Mouse (Mus musculus) ES-Bruce4 (cell line): ENCODE measurements around the gene Lrrn4cl. TPM values are rescaled to one million over a fixed set of nuclear protein-coding genes. Genes with fewer than 3 reads are reported as not detected.
A peak's percentile ranks its signal among the peaks of the same experiment; 100 is the strongest.

ENCODE experiments used
- H3K27ac ChIP-seq: 2 replicates; pipeline ENCODE4 v1.5.1; 2012; ENCODE audit warnings: low read length, inconsistent platforms; ENCODE audit not compliant: insufficient read depth
- H3K27me3 ChIP-seq: 2 replicates; pipeline ENCODE4 v1.6.1; 2012; ENCODE audit warnings: mild to moderate bottlenecking, low read length, inconsistent platforms; ENCODE audit not compliant: control insufficient read depth, poor library complexity, insufficient read depth, severe bottlenecking
- H3K36me3 ChIP-seq: 2 replicates; pipeline ENCODE4 v1.6.1; 2012; ENCODE audit warnings: inconsistent platforms, mild to moderate bottlenecking, low read length, moderate library complexity; ENCODE audit not compliant: control insufficient read depth, poor library complexity, insufficient read depth, severe bottlenecking
- H3K4me1 ChIP-seq: one replicate; pipeline ENCODE4 v1.8.1; 2011; ENCODE audit warnings: low read length; ENCODE audit not compliant: control insufficient read depth, insufficient read depth
- H3K4me3 ChIP-seq: 2 replicates; pipeline ENCODE4 v1.5.1; 2011; ENCODE audit warnings: low read depth, mild to moderate bottlenecking, low read length
- H3K9ac ChIP-seq: 2 replicates; pipeline ENCODE4 v1.6.1; 2012; ENCODE audit warnings: low read depth, mild to moderate bottlenecking, inconsistent platforms; ENCODE audit not compliant: poor library complexity, severe bottlenecking
- H3K9me3 ChIP-seq: replicated peaks from 2 replicates; pipeline ENCODE4 v1.6.1; 2012; ENCODE audit warnings: mild to moderate bottlenecking, low read length, inconsistent platforms; ENCODE audit not compliant: control insufficient read depth, poor library complexity, insufficient read depth, severe bottlenecking
- CTCF ChIP-seq: IDR thresholded peaks from one replicate; pipeline ENCODE4 v1.8.1; 2011; ENCODE audit warnings: low read depth, low read length
- EP300 ChIP-seq: IDR thresholded peaks from 2 replicates; pipeline ENCODE4 v1.6.1; 2011; ENCODE audit warnings: low read depth, low read length; ENCODE audit not compliant: insufficient read depth
- POLR2A ChIP-seq: IDR thresholded peaks from one replicate; pipeline ENCODE4 v1.8.1; 2011; ENCODE audit warnings: low read length; ENCODE audit not compliant: insufficient read depth
- polyA plus RNA-seq: library from polyadenylated mRNA; stranded (reverse); fragments of >200 nt; gene quantifications from 2 replicates; pipeline ENCODE4 v1.2.4, GENCODE M21; 2011; ENCODE audit warnings: low read depth; ENCODE audit not compliant: missing spikeins, insufficient read depth, insufficient read length

Lrrn4cl gene
- polyA plus RNA-seq, 1 experiment: 2.1 TPM

DNA sequence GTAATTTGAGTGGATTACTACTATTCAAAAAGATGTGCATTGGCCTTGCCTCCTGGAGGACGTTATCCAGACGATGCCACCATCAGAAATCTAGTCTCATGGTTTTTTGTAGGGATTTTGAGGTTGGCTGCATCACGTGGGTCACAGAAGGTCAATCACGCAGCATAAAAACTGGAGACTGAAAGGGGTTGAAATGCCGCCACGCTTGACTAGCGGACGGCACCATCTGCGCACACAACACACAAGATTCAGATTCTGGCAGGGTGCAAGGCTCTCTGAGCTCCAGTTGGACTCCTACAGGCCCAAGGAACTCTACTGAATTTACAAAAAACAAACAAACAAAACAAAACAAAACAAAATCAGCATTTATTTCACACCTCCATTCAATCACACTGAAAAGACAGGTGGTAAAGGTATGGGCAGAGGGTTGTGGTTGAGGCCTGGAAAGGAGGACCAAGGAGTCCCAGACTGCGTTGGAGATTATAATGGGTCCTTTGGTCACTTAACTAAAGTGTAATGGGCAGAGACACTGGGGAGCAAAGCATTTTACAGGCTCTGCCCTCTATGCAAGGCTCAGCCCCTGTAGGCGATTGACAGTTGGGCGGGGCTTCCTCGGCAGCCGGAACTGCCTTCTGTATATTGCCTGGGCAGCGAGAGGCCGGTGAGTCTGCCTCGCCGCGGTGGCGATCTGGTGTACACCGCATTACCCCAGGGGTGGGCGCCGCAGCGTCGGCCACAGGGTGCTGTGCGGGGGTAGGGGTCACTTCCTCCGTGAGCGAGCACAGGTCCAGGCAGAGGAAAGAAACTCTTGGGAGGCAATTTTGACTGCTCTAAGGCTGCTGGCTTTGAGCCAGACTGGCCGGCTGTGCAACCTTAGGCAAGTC lies 10.4 kb upstream of the Lrrn4cl start:
- no peaks in the 10 kb centered on the region for H3K9me3 ChIP-seq
- no peaks in the 10 kb centered on the region for H3K4me1 ChIP-seq
- peaks cover 5% of the 10 kb centered on the region; the same call in 1 of the 2 replicates for H3K36me3 ChIP-seq
- TF ChIP-seq CTCF: no peak
- TF ChIP-seq POLR2A: peak; percentile 16
- peak overlapping the region; percentile 82 for H3K27ac ChIP-seq
- H3K4me3 ChIP-seq: peak overlapping the region; percentile 58
- H3K9ac ChIP-seq: peak overlapping the region; percentile 86
- H3K27me3 ChIP-seq: no peaks in the 10 kb centered on the region

- Histone ChIP-seq H3K27ac (no peak overlapping the region), H3K4me1 (no peaks in the 10 kb centered on the region), H3K9me3 (no peaks in the 10 kb centered on the region), H3K36me3 (peaks cover 5% of the 10 kb centered on the region; the same call in 1 of the 2 replicates), H3K4me3 (peak overlapping the region; percentile 46), H3K9ac (peak overlapping the region; percentile 86), H3K27me3 (no peaks in the 10 kb centered on the region)
- TF ChIP-seq POLR2A (no peak), EP300 (no peak), CTCF (no peak)
Observed at GRCm38 (mm10) chr19:8841012-8841411, 9.6 kb upstream of the Lrrn4cl start.

DNA sequence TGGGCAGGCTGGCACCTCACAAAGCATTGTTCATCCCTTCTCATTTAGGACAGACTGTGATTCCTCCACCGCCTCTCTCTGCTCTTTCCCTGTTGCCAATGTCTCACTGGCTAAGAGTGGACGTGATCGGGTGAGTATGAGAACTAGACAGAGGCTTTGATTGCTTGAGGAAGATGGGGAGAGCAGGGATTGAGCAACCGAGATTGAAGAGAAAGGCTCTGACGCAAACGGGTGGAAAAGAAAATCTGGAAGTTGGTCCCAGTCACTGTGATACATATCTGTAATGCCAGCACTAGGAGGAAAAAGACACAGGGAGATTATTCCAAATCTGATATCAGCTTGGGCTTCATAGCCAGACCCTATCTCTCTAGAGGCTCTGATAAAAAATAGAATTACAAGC lies 7.6 kb upstream of the Lrrn4cl start:
- Histone ChIP-seq H3K4me3 (no peak overlapping the region), H3K4me1 (peaks cover 2% of the 10 kb centered on the region), H3K36me3 (peaks cover 13% of the 10 kb centered on the region), H3K9ac (no peak overlapping the region), H3K9me3 (no peaks in the 10 kb centered on the region), H3K27me3 (no peaks in the 10 kb centered on the region), H3K27ac (no peak overlapping the region)
- TF ChIP-seq EP300: no peak
- no peak for TF ChIP-seq POLR2A
- TF ChIP-seq CTCF: no peak

GRCm38 (mm10) chr19:8844371-8845129 lies 6.0 kb upstream of the Lrrn4cl start:
- Histone ChIP-seq H3K4me1 (peaks cover 2% of the 10 kb centered on the region), H3K27me3 (no peaks in the 10 kb centered on the region), H3K4me3 (no peak overlapping the region), H3K36me3 (peaks cover 13% of the 10 kb centered on the region), H3K27ac (no peak overlapping the region), H3K9me3 (no peaks in the 10 kb centered on the region), H3K9ac (no peak overlapping the region)
- no peak for TF ChIP-seq EP300
- no peak for TF ChIP-seq CTCF
- TF ChIP-seq POLR2A: no peak

DNA sequence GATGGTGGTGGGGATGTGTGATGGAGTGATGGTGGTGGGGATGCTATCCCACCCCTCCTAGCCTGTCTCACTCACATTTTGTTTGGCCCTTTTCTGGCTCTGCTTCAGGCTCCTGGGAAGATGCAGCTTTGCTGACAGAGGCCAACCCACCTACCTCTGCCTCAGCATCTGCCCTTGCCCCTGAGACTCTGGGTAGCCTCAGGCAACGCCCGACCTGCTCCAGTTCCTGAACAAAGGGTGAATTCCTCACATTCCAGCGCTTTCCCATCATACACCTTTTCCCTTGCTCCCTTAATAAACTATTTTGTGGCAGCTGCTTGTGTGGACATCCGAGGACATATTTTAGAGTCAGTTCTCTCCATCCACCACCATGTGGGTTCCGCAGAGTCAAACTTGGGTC lies 2.2 kb upstream of the Lrrn4cl start:
- Histone ChIP-seq H3K9me3 (no peaks in the 10 kb centered on the region), H3K36me3 (peaks cover 7% of the 10 kb centered on the region), H3K4me3 (no peak overlapping the region), H3K4me1 (peaks cover 2% of the 10 kb centered on the region), H3K9ac (no peak overlapping the region), H3K27ac (no peak overlapping the region), H3K27me3 (no peaks in the 10 kb centered on the region)
- TF ChIP-seq EP300 (peak; percentile 49; the same call in 1 of the 2 replicates), CTCF (no peak)
